Mouse (Mus musculus) forebrain, embryonic 11.5 days (tissue): Measurements from ENCODE around the gene Polr2i. TPM values are rescaled to one million over a fixed set of nuclear protein-coding genes. Genes with fewer than 3 reads are reported as not detected.

ENCODE experiments used
- ATAC-seq: fragments of 200-750 bp; cut with Nextera tagmentation; replicated peaks from 2 replicates; pipeline ENCODE4 v1.8.0; 2017; ENCODE audit warnings: moderate TSS enrichment; ENCODE audit not compliant: low FRiP score
- DNase-seq: peaks from one replicate; pipeline ENCODE4 v3.0.0-alpha.2; 2017; ENCODE audit warnings: low spot score
- H3K27ac ChIP-seq: fragments of 300-500 bp; sonication (generic); 2 replicates; pipeline ENCODE4 v1.5.1; 2014; ENCODE audit warnings: low read depth, low read length
- H3K27me3 ChIP-seq: fragments of 300-500 bp; sonication (generic); 2 replicates; pipeline ENCODE4 v1.6.1; 2014; ENCODE audit warnings: mild to moderate bottlenecking, low read length, mixed read lengths; ENCODE audit not compliant: control insufficient read depth, insufficient read depth
- H3K36me3 ChIP-seq: fragments of 300-500 bp; sonication (generic); 2 replicates; pipeline ENCODE4 v1.6.1; 2014; ENCODE audit warnings: mild to moderate bottlenecking, low read length, moderate library complexity, mixed read lengths; ENCODE audit not compliant: control insufficient read depth, insufficient read depth
- H3K4me1 ChIP-seq: fragments of 300-500 bp; sonication (generic); replicated peaks from 2 replicates; pipeline ENCODE4 v1.6.1; 2014; ENCODE audit warnings: low read length, mixed read lengths; ENCODE audit not compliant: control insufficient read depth, insufficient read depth
- H3K4me2 ChIP-seq: fragments of 300-500 bp; sonication (generic); 2 replicates; pipeline ENCODE4 v1.6.1; 2014; ENCODE audit warnings: low read depth, mild to moderate bottlenecking, low read length, moderate library complexity, mixed read lengths; ENCODE audit not compliant: severe bottlenecking
- H3K4me3 ChIP-seq: fragments of 300-500 bp; sonication (generic); 2 replicates; pipeline ENCODE4 v1.5.1; 2014; ENCODE audit warnings: low read depth, low read length
- H3K9ac ChIP-seq: fragments of 300-500 bp; sonication (generic); 2 replicates; pipeline ENCODE4 v1.6.1; 2014; ENCODE audit warnings: low read length
- H3K9me3 ChIP-seq: fragments of 300-500 bp; sonication (generic); 2 replicates; pipeline ENCODE4 v1.6.1; 2016; ENCODE audit warnings: low read length, mixed read lengths; ENCODE audit not compliant: control insufficient read depth
- WGBS: fragments of 180-500 bp; shearing (Covaris S2); extraction: QIAGEN DNeasy Blood & Tissue Kit; methylation state at CpG from one replicate; pipeline ENCODE4 v1.1.7; 2014; 5-methylcytosine and 5-hydroxymethylcytosine counted together
- polyA plus RNA-seq: library from polyadenylated mRNA; unstranded; fragments of >200 nt; fragmentation: Nextera tagmentation; extraction: Ambion mirVana; gene quantifications from 2 replicates; pipeline ENCODE4 v1.2.1, GENCODE M21; 2014

The Polr2i gene
- polyA plus RNA-seq, 1 experiment from 2014 or later, result 166 TPM

- DNase-seq (no peak), ATAC-seq (no peak)
- Histone ChIP-seq H3K27ac (no peak overlapping the region), H3K36me3 (peaks cover 5% of the 10 kb centered on the region; the same call in 1 of the 2 replicates), H3K4me2 (no peak overlapping the region), H3K9me3 (no peaks in the 10 kb centered on the region), H3K4me3 (no peak overlapping the region), H3K9ac (no peak overlapping the region), H3K27me3 (no peaks in the 10 kb centered on the region), H3K4me1 (no peaks in the 10 kb centered on the region)
- WGBS, result 95% methylated on average over 5 of the region's 5 CpGs
Measured at GRCm38 (mm10) chr7:30265531-30265930, 33.8 kb downstream of the Polr2i start.

- no peak overlapping the region for H3K4me2 ChIP-seq
- 93% methylated on average over 7 of the region's 7 CpGs for WGBS
- DNase-seq, result no peak
- H3K9me3 ChIP-seq, result no peaks in the 10 kb centered on the region
- H3K27me3 ChIP-seq, result no peaks in the 10 kb centered on the region
- no peak overlapping the region for H3K27ac ChIP-seq
- no peaks in the 10 kb centered on the region for H3K4me1 ChIP-seq
- no peak for ATAC-seq
- H3K9ac ChIP-seq, result no peak overlapping the region
- no peak overlapping the region for H3K4me3 ChIP-seq
- H3K36me3 ChIP-seq, result peaks cover 5% of the 10 kb centered on the region; the same call in 1 of the 2 replicates
Measured at GRCm38 (mm10) chr7:30265935-30266334, 34.2 kb downstream of the Polr2i start.

- H3K4me2 ChIP-seq, result no peak overlapping the region
- H3K4me1 ChIP-seq, result no peaks in the 10 kb centered on the region
- H3K27ac ChIP-seq, result no peak overlapping the region
- no peak overlapping the region for H3K4me3 ChIP-seq
- ATAC-seq (no peak), DNase-seq (no peak)
- H3K9ac ChIP-seq, result no peak overlapping the region
- WGBS, result 86% methylated on average over 3 of the region's 3 CpGs
- H3K9me3 ChIP-seq, result no peaks in the 10 kb centered on the region
- no peaks in the 10 kb centered on the region for H3K27me3 ChIP-seq
- peaks cover 5% of the 10 kb centered on the region; the same call in 1 of the 2 replicates for H3K36me3 ChIP-seq
Measured at GRCm38 (mm10) chr7:30266780-30267179, 35.0 kb downstream of the Polr2i start.

- no peaks in the 10 kb centered on the region for H3K4me1 ChIP-seq
- DNase-seq (no peak), ATAC-seq (no peak)
- no peak overlapping the region for H3K4me2 ChIP-seq
- WGBS, result 89% methylated on average over 4 of the region's 4 CpGs
- H3K27me3 ChIP-seq, result no peaks in the 10 kb centered on the region
- H3K36me3 ChIP-seq, result no peaks in the 10 kb centered on the region; the same call in 1 of the 2 replicates
- no peak overlapping the region for H3K4me3 ChIP-seq
- H3K27ac ChIP-seq, result no peak overlapping the region
- no peaks in the 10 kb centered on the region for H3K9me3 ChIP-seq
- no peak overlapping the region for H3K9ac ChIP-seq
Measured at GRCm38 (mm10) chr7:30269641-30270040, 37.9 kb downstream of the Polr2i start.

- no peak for ATAC-seq
- H3K4me2 ChIP-seq, result no peak overlapping the region
- H3K36me3 ChIP-seq, result no peaks in the 10 kb centered on the region
- no peak overlapping the region for H3K9ac ChIP-seq
- no peak for DNase-seq
- no peaks in the 10 kb centered on the region for H3K9me3 ChIP-seq
- WGBS, result 87% methylated on average over 6 of the region's 6 CpGs
- no peak overlapping the region for H3K27ac ChIP-seq
- H3K4me3 ChIP-seq, result no peak overlapping the region
- H3K4me1 ChIP-seq, result no peaks in the 10 kb centered on the region; the same call in 1 of the 2 replicates
- no peaks in the 10 kb centered on the region for H3K27me3 ChIP-seq
Measured at GRCm38 (mm10) chr7:30274383-30274782, 42.6 kb downstream of the Polr2i start.

GRCm38 (mm10) chr7:30278911-30279310 is 47.2 kb downstream of the Polr2i start:
- H3K27me3 ChIP-seq, result no peaks in the 10 kb centered on the region
- H3K36me3 ChIP-seq, result no peaks in the 10 kb centered on the region
- DNase-seq (no peak), ATAC-seq (no peak)
- H3K4me2 ChIP-seq, result peak overlapping the region; percentile 86; the same call in 1 of the 2 replicates
- H3K9me3 ChIP-seq, result no peaks in the 10 kb centered on the region
- peaks cover 2% of the 10 kb centered on the region; the same call in 1 of the 2 replicates for H3K4me1 ChIP-seq
- 75% methylated on average over 2 of the region's 2 CpGs for WGBS
- H3K9ac ChIP-seq, result no peak overlapping the region
- H3K27ac ChIP-seq, result no peak overlapping the region
- peak overlapping the region; percentile 74; the same call in 1 of the 2 replicates for H3K4me3 ChIP-seq

GRCm38 (mm10) chr7:30279536-30279935 is 47.8 kb downstream of the Polr2i start:
- Histone ChIP-seq H3K36me3 (no peaks in the 10 kb centered on the region), H3K9me3 (no peaks in the 10 kb centered on the region), H3K4me1 (peaks cover 2% of the 10 kb centered on the region; the same call in 1 of the 2 replicates), H3K4me3 (peak overlapping the region; percentile 74), H3K27ac (peak overlapping the region; percentile 90), H3K9ac (peak overlapping the region; percentile 64), H3K4me2 (peak overlapping the region; percentile 86), H3K27me3 (no peaks in the 10 kb centered on the region)
- ATAC-seq (no peak), DNase-seq (no peak)
- whole genome bisulfite sequencing, result under 1% methylated on average over 6 of the region's 6 CpGs

- no peaks in the 10 kb centered on the region for H3K27me3 ChIP-seq
- DNase-seq, result peak; percentile 96
- no peaks in the 10 kb centered on the region for H3K36me3 ChIP-seq
- peak within 1 kb of the TSS; percentile 90 for H3K27ac ChIP-seq
- H3K4me3 ChIP-seq, result peak within 1 kb of the TSS; percentile 74
- H3K9me3 ChIP-seq, result no peaks in the 10 kb centered on the region
- under 1% methylated on average over 49 of the region's 49 CpGs for WGBS
- peak; percentile 96 for ATAC-seq
- H3K4me2 ChIP-seq, result peak within 1 kb of the TSS; percentile 86
- peak within 1 kb of the TSS; percentile 64 for H3K9ac ChIP-seq
- H3K4me1 ChIP-seq, result peaks cover 2% of the 10 kb centered on the region; the same call in 1 of the 2 replicates
Measured at GRCm38 (mm10) chr7:30279951-30280669, 48.4 kb downstream of the Polr2i start, which contains the start of the genes Thap8 and Wdr62. Gene Thap8, plus strand, starts transcription at chr7:30280094. Gene Wdr62, minus strand, starts transcription at chr7:30280419.
